Mouse (Mus musculus) midbrain, embryonic 11.5 days (tissue): ENCODE measurements around the gene R3hdm2. TPM values are rescaled to one million over a fixed set of nuclear protein-coding genes. Genes with fewer than 3 reads are reported as not detected.

Experiments
- ATAC-seq: fragments of 200-750 bp; cut with Nextera tagmentation; 2 replicates; pipeline ENCODE4 v1.8.0; 2017; ENCODE audit warnings: moderate TSS enrichment, moderate library complexity; ENCODE audit not compliant: low FRiP score
- DNase-seq: peaks from one replicate; pipeline ENCODE4 v3.0.0; 2015; ENCODE audit warnings: low spot score; ENCODE audit errors: missing footprints
- H3K27ac ChIP-seq: fragments of 300-500 bp; sonication (generic); 2 replicates; pipeline ENCODE4 v1.5.1; 2014; ENCODE audit warnings: low read depth, low read length
- H3K27me3 ChIP-seq: fragments of 300-500 bp; sonication (generic); 2 replicates; pipeline ENCODE4 v1.6.1; 2014; ENCODE audit warnings: mild to moderate bottlenecking, low read length, moderate library complexity, mixed read lengths; ENCODE audit not compliant: control insufficient read depth, insufficient read depth
- H3K36me3 ChIP-seq: fragments of 300-500 bp; sonication (generic); 2 replicates; pipeline ENCODE4 v1.6.1; 2014; ENCODE audit warnings: mild to moderate bottlenecking, low read length, moderate library complexity, mixed read lengths; ENCODE audit not compliant: control insufficient read depth, insufficient read depth
- H3K4me1 ChIP-seq: fragments of 300-500 bp; sonication (generic); 2 replicates; pipeline ENCODE4 v1.6.1; 2014; ENCODE audit warnings: low read length; ENCODE audit not compliant: control insufficient read depth, insufficient read depth
- H3K4me2 ChIP-seq: fragments of 300-500 bp; sonication (generic); 2 replicates; pipeline ENCODE4 v1.6.1; 2014; ENCODE audit warnings: mild to moderate bottlenecking, moderate library complexity
- H3K4me3 ChIP-seq: fragments of 300-500 bp; sonication (generic); 2 replicates; pipeline ENCODE4 v1.5.1; 2014; ENCODE audit warnings: low read depth, low read length
- H3K9ac ChIP-seq: fragments of 300-500 bp; sonication (generic); 2 replicates; pipeline ENCODE4 v1.6.1; 2014; ENCODE audit warnings: low read length
- H3K9me3 ChIP-seq: fragments of 300-500 bp; sonication (generic); 2 replicates; pipeline ENCODE4 v1.6.1; 2016; ENCODE audit warnings: low read length; ENCODE audit not compliant: control insufficient read depth
- WGBS: fragments of 180-500 bp; shearing (Covaris S2); extraction: QIAGEN DNeasy Blood & Tissue Kit; methylation state at CpG from one replicate; pipeline ENCODE4 v1.1.7; 2014; 5-methylcytosine and 5-hydroxymethylcytosine counted together
- polyA plus RNA-seq: library from polyadenylated mRNA; unstranded; fragments of >200 nt; fragmentation: Nextera tagmentation; extraction: Ambion mirVana; gene quantifications from 2 replicates; pipeline ENCODE4 v1.2.1, GENCODE M21; 2014

The R3hdm2 gene
- polyA plus RNA-seq, 1 experiment from 2014 or later: 27.7 TPM

DNA sequence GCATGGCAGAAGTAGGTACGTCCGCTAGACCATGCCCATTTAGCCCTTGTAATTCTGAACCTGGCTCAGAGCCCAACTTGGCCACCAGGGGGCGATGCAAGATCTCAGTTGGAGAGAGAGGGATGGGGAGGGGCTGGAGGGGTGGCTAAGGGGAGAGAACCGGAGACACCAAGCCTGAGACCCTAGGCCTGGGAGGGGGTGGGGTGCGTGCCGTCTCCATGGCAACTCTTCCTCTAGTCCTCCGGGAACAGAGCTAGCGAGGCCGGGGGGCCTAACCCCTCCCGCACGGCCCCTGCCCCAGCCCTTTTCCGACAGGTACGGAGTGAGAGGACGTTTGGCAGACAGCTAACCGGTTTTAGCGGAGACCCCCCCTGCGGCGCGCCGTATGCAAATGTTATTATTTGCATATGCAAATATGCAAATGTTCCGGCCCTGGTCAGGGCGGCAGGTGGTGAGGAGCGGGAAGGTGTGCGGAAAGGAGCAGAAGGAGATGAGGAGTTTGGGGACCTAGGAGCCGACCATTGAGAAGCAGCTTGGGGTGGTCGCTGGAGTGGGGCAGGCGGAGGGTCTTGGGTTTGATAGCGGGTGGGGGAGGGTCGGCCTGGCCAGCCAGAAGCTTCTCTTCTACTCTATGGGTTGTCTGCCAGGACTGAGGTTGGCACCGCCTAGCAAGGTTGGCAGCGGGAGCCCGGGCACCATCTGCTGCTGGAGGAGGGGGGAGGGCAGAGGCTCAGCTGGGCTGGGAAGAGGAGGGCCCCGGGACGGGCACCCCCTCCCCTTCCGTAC lies 129.1 kb downstream of the R3hdm2 start:
- H3K4me2 ChIP-seq: peak overlapping the region; percentile 66
- peak overlapping the region; percentile 48 for H3K27ac ChIP-seq
- H3K36me3 ChIP-seq: no peaks in the 10 kb centered on the region
- ATAC-seq: peak; percentile 75
- peak overlapping the region; percentile 48 for H3K9ac ChIP-seq
- peak overlapping the region; percentile 40 for H3K4me3 ChIP-seq
- DNase-seq: peak; percentile 100
- no peaks in the 10 kb centered on the region for H3K9me3 ChIP-seq
- peaks cover 50% of the 10 kb centered on the region for H3K27me3 ChIP-seq
- H3K4me1 ChIP-seq: peaks cover 46% of the 10 kb centered on the region
- WGBS: under 1% methylated on average over 35 of the region's 35 CpGs

DNA sequence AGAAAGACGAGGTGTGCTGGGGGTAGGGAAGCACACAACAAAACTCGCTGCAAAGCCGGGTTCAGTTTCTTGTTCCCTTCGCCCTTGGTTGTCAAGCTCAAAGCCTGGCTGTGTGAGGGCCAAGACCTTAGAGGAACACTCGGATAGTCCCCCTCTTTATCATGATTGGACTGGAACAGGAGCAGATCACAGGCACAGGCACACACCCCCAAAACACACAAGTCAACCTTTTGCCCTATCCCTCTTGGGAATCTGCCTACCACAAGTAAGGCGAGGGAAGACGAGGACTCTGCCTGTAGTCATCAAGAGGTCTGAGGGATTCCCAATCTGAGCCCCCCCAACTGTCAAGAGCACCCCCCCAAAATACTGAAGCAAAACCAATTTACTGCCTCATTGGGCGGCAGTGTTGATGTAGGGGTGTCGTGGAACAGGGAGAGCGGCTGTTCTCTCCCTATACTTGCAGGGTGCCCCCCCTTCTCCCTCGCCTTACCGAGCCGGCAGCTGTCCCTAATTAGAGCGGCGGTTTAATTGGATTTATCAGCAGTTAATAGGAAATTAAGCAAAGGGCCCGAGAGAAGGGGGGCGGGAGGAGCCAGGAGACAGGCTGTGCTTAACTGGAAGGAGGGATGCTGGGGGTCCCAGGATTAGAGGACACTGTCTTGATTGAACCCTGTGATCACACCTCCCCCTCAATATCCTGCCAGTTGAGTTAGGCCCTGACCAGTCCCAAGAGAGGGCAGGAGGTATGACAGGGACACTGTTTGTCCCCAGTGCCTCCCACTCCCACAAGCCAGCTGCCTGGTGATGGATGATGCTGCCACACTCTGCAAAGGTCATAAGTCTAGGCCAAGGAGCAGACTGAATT lies 129.9 kb downstream of the R3hdm2 start:
- DNase-seq: peak; percentile 89
- Histone ChIP-seq H3K9ac (0 out of 2 replicates have a peak overlapping the region, but pooled peaks have one; percentile 4), H3K4me2 (peak overlapping the region; percentile 66), H3K36me3 (no peaks in the 10 kb centered on the region), H3K27me3 (peaks cover 58% of the 10 kb centered on the region), H3K4me1 (peaks cover 53% of the 10 kb centered on the region), H3K27ac (peak overlapping the region; percentile 48), H3K4me3 (peak overlapping the region; percentile 40), H3K9me3 (no peaks in the 10 kb centered on the region)
- no peak for ATAC-seq
- WGBS: 4% methylated on average over 17 of the region's 17 CpGs

DNA sequence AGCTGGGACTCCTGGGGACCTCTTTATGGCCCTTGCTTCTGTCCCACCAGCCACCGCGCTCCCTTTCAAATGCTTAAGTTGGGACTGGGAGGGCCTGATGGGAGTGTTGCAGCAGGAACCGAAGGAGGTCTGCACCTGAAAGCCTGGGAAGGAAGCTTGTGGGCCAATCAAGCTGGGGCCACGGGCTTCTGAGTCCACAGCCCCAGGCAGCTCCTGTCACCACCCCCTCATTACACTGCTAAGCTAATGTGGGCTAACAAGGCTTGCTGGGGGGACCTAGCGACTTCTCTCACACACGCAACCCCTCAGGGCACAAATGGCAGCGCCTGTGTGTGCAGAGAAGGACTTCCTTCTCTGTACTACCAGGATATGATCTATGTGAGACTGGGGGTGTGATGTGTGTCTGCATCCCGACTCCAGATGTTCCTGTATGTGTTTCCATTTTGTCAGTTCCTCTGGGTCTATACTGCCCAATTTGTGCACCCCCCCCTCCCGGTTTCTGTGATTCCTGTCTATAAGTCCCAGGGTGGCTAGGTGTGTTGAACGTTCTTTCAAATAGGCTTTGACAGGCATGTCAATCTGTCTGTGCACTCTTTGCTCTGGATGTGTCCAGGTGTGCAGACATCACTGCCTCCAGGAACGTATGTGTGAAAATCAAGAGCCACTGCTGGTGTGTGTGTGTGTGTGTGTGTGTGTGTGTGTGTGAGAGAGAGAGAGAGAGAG lies 130.9 kb downstream of the R3hdm2 start:
- H3K4me1 ChIP-seq: peaks cover 63% of the 10 kb centered on the region
- peak overlapping the region; percentile 34; the same call in 1 of the 2 replicates for H3K4me3 ChIP-seq
- H3K36me3 ChIP-seq: no peaks in the 10 kb centered on the region
- no peaks in the 10 kb centered on the region for H3K9me3 ChIP-seq
- peak overlapping the region; percentile 22 for H3K27ac ChIP-seq
- ATAC-seq: no peak
- H3K27me3 ChIP-seq: peaks cover 60% of the 10 kb centered on the region
- H3K4me2 ChIP-seq: peak overlapping the region; percentile 72
- H3K9ac ChIP-seq: peak overlapping the region; percentile 62
- WGBS: 7% methylated on average over 11 of the region's 11 CpGs
- peak; percentile 89 for DNase-seq

DNA sequence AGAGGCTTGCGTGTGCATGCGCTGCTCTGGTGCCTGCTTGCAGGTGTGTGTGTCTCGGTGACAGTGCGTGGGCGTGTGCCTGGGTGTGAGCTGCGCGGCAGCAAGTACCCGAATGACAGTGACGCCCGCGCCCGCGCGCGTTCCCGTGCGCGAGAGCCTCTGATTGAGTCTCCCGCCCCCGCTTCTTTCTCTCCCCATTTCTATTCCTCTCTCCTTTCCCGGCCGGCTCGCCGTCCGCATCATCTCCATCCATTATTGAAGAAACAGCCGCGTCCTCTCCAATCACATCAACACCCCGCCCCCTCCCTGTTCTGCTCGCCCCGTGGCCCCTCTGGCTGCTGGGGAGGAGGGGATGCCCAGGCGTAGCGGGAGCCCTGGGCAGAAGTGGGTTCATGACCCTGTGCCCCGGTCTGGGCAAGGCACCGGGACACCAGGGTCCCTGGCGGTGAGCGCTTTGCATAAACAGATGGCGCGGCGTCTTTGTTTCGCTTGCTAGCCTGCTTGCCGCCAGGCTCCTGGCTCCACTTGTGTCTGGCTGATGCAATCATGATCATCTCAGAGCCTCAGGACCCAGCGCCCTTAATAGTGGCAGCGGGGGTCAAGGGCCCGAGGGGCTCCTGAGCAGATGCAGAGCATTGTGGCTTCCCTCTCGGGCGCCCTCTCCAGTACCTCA lies 131.6 kb downstream of the R3hdm2 start:
- peaks cover 70% of the 10 kb centered on the region for H3K4me1 ChIP-seq

DNA sequence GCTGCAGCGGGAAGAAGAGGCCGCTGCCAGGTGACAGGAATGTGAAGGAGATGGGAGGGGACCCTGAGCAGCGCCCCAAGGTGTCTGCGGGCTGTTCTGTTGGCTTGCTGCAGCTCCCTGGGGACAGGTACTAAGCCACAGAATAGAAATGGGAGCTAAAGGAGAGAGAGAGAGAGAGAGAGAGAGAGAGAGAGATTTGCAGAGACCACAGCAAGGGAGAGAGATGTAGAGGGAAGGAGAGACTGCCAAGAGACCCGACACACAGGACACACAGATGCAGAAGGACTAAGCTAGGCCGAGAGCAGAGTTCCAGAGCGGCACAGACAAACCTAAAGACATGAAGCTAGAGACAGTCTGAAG lies 132.2 kb downstream of the R3hdm2 start:
- Histone ChIP-seq H3K4me1 (peaks cover 75% of the 10 kb centered on the region), H3K36me3 (no peaks in the 10 kb centered on the region), H3K27me3 (peaks cover 60% of the 10 kb centered on the region), H3K9ac (peak overlapping the region; percentile 62), H3K4me2 (peak overlapping the region; percentile 72), H3K4me3 (peak overlapping the region; percentile 34), H3K27ac (peak overlapping the region; percentile 62), H3K9me3 (no peaks in the 10 kb centered on the region)
- ATAC-seq (no peak), DNase-seq (no peak)
- 4% methylated on average over 7 of the region's 7 CpGs for WGBS

More for the DNA sequence above, 131.6 kb downstream of the R3hdm2 start:
- Histone ChIP-seq H3K27me3 (peaks cover 60% of the 10 kb centered on the region), H3K36me3 (no peaks in the 10 kb centered on the region), H3K4me2 (peak overlapping the region; percentile 72), H3K27ac (peak overlapping the region; percentile 62), H3K9me3 (no peaks in the 10 kb centered on the region), H3K9ac (peak overlapping the region; percentile 62), H3K4me3 (peak overlapping the region; percentile 34)
- under 1% methylated on average over 43 of the region's 46 CpGs for WGBS
- peak; percentile 94 for DNase-seq
- peak; percentile 10 for ATAC-seq

DNA sequence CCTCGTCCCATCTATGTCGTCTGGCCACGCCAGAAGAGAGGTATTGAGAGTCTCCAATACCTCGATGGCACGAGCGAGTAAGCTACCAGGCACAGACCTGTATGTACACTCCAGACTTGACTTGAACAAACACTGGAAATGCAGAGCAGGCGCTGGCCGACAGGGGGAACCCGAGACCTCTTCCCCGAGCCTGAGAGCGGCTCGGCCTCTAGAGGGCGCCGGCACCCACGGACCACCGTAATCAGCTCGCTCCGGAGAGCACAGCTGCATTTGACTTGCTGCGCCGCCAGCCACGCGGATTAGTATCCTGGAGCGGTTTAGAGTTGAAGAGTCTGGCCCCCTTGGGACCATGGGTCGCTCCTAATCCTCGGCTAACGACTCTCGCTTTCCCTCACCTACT lies 132.7 kb downstream of the R3hdm2 start:
- Histone ChIP-seq H3K9ac (peak overlapping the region; percentile 62; the same call in 1 of the 2 replicates), H3K4me1 (peaks cover 75% of the 10 kb centered on the region), H3K36me3 (peaks cover 2% of the 10 kb centered on the region), H3K4me3 (peak overlapping the region; percentile 34), H3K4me2 (peak overlapping the region; percentile 72), H3K27ac (peak overlapping the region; percentile 64), H3K27me3 (peaks cover 58% of the 10 kb centered on the region), H3K9me3 (no peaks in the 10 kb centered on the region)
- WGBS: under 1% methylated on average over 27 of the region's 27 CpGs
- DNase-seq (peak; percentile 100), ATAC-seq (peak; percentile 56)

DNA sequence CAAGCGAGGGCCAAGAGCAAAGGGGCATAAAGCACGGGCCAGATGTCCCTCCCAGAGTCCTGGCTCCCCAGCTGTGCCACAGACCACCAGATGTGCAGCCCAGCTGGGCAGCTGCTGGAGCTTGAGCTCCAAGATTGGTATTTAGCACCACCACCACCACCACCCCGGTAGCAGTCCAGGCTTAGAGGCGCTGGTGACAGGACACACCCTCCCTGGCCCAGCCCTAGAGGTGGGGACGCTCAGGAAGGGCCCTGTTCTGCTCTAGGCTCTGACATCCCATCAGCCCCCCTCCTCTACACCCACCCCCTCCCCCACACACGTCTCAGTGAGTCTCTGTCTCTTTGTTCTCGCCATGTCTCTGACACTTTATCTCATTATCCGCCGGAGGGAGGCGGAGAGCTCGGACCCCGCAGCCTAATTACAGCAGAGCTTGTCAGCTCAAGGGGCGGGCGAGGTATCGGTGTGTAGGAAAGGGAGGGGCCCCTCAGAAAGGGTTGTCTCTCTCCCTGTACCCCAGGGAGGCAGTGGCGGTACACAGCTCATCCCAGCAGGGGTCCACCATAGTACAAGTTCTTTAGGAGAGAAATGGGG lies 133.5 kb downstream of the R3hdm2 start:
- H3K9me3 ChIP-seq: no peaks in the 10 kb centered on the region
- peak overlapping the region; percentile 12; the same call in 1 of the 2 replicates for H3K4me3 ChIP-seq
- ATAC-seq (peak; percentile 20), DNase-seq (peak; percentile 95)
- peaks cover 54% of the 10 kb centered on the region for H3K27me3 ChIP-seq
- WGBS: under 1% methylated on average over 15 of the region's 16 CpGs
- H3K9ac ChIP-seq: peak overlapping the region; percentile 45
- peaks cover 4% of the 10 kb centered on the region for H3K36me3 ChIP-seq
- peak overlapping the region; percentile 64 for H3K27ac ChIP-seq
- peak overlapping the region; percentile 34 for H3K4me2 ChIP-seq
- peaks cover 69% of the 10 kb centered on the region for H3K4me1 ChIP-seq

DNA sequence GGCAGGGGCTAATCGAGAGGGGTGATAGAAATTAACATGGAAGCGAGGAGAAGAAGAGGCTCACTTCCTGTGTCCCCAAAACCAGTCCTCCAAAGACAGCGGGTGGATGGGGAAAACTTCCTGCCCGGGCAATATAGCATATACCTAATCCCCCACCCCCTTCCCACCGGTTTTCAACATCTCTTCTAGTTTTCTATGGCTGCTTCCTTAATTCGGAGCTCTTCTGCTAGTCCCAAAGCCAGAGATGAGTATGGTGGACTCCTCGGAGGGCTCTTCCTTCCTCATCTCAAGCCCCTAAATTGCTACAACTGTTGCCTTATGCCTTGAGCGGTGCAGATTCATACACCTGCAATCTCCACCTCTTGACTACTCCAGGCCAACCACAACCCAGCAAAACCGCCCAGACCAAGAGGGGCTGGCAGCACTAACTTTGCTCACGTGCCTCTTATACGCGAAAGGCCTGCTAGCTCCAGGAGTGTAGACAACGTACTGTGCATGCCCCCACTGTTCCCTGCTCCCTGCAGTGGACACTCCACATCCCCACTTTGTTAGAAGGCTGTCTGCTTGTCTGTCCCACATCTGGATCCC lies 134.1 kb downstream of the R3hdm2 start:
- H3K27me3 ChIP-seq: peaks cover 53% of the 10 kb centered on the region
- DNase-seq (peak; percentile 91), ATAC-seq (no peak)
- H3K27ac ChIP-seq: peak overlapping the region; percentile 64; the same call in 1 of the 2 replicates
- H3K4me3 ChIP-seq: no peak overlapping the region
- no peaks in the 10 kb centered on the region for H3K9me3 ChIP-seq
- H3K9ac ChIP-seq: peak overlapping the region; percentile 45
- H3K36me3 ChIP-seq: peaks cover 7% of the 10 kb centered on the region
- 9% methylated on average over 13 of the region's 13 CpGs for WGBS
- H3K4me1 ChIP-seq: peaks cover 68% of the 10 kb centered on the region
- H3K4me2 ChIP-seq: peak overlapping the region; percentile 34
